Mouse (Mus musculus) testis, adult 2 months (tissue): ENCODE measurements around the gene Hoxa11. TPM values are rescaled to one million over a fixed set of nuclear protein-coding genes. Genes with fewer than 3 reads are reported as not detected.

Experiments used
- H3K27ac ChIP-seq: fragments of 200-500 bp; 2 replicates; pipeline ENCODE4 v1.5.1; 2012; ENCODE audit warnings: low read depth, low read length; ENCODE audit not compliant: control insufficient read depth, insufficient read depth
- H3K27me3 ChIP-seq: fragments of 200-500 bp; 2 replicates; pipeline ENCODE4 v1.6.1; 2012; ENCODE audit warnings: mild to moderate bottlenecking, low read length, moderate library complexity; ENCODE audit not compliant: control insufficient read depth, insufficient read depth
- H3K36me3 ChIP-seq: fragments of 200-500 bp; 2 replicates; pipeline ENCODE4 v1.6.1; 2012; ENCODE audit warnings: mild to moderate bottlenecking, low read length; ENCODE audit not compliant: control insufficient read depth, insufficient read depth
- H3K4me1 ChIP-seq: fragments of 200-500 bp; 2 replicates; pipeline ENCODE4 v1.6.1; 2012; ENCODE audit warnings: low read length; ENCODE audit not compliant: control insufficient read depth, insufficient read depth
- H3K4me3 ChIP-seq: fragments of 200-500 bp; 2 replicates; pipeline ENCODE4 v1.5.1; 2012; ENCODE audit warnings: low read depth, mild to moderate bottlenecking, low read length, moderate library complexity, mixed read lengths; ENCODE audit not compliant: control insufficient read depth
- CTCF ChIP-seq: fragments of 200-500 bp; IDR thresholded peaks from 2 replicates; pipeline ENCODE4 v1.5.1; 2012; ENCODE audit warnings: low read depth, mild to moderate bottlenecking, inconsistent platforms, low read length, moderate library complexity; ENCODE audit not compliant: control insufficient read depth, insufficient read depth, insufficient replicate concordance
- POLR2A ChIP-seq: fragments of 200-500 bp; IDR thresholded peaks from 2 replicates; pipeline ENCODE4 v1.6.1; 2012; ENCODE audit warnings: low read depth, mild to moderate bottlenecking, inconsistent platforms, low read length, moderate library complexity; ENCODE audit not compliant: control insufficient read depth
- polyA plus RNA-seq: library from polyadenylated mRNA; depleted of rRNA; stranded (reverse); fragments of >200 nt; gene quantifications from 2 replicates; pipeline ENCODE4 v1.2.3, GENCODE M21; 2012

The Hoxa11 gene
- polyA plus RNA-seq, 1 experiment = not detected

GRCm38 (mm10) chr6:52221993-52222685 lies 23.5 kb downstream of the Hoxa11 start:
- Histone ChIP-seq H3K36me3 (no peaks in the 10 kb centered on the region), H3K4me1 (peaks cover 24% of the 10 kb centered on the region), H3K27ac (no peak overlapping the region), H3K27me3 (peaks cover 25% of the 10 kb centered on the region), H3K4me3 (peak overlapping the region; percentile 31; the same call in 1 of the 2 replicates)
- TF ChIP-seq POLR2A (no peak), CTCF (no peak)

- Histone ChIP-seq H3K36me3 (no peaks in the 10 kb centered on the region), H3K4me1 (peaks cover 28% of the 10 kb centered on the region), H3K27me3 (peaks cover 21% of the 10 kb centered on the region), H3K4me3 (peak within 1 kb of the TSS; percentile 89), H3K27ac (peak within 1 kb of the TSS; percentile 27; the same call in 1 of the 2 replicates)
- peak; percentile 96 for TF ChIP-seq CTCF
- TF ChIP-seq POLR2A = no peak
Measured at GRCm38 (mm10) chr6:52221337-52221992, 24.1 kb downstream of the Hoxa11 start, which contains the start of gene Hoxa7. Hoxa7 (minus strand) TSS chr6:52221854.

- no peaks in the 10 kb centered on the region for H3K36me3 ChIP-seq
- H3K4me1 ChIP-seq = peaks cover 33% of the 10 kb centered on the region
- no peak overlapping the region for H3K27ac ChIP-seq
- TF ChIP-seq POLR2A = no peak
- no peak for TF ChIP-seq CTCF
- H3K4me3 ChIP-seq = peak overlapping the region; percentile 89
- peaks cover 21% of the 10 kb centered on the region for H3K27me3 ChIP-seq
Measured at GRCm38 (mm10) chr6:52220865-52221310, 24.7 kb downstream of the Hoxa11 start.

- peaks cover 17% of the 10 kb centered on the region for H3K27me3 ChIP-seq
- H3K36me3 ChIP-seq = no peaks in the 10 kb centered on the region
- H3K4me3 ChIP-seq = no peak overlapping the region
- no peak overlapping the region for H3K27ac ChIP-seq
- H3K4me1 ChIP-seq = peaks cover 34% of the 10 kb centered on the region
- TF ChIP-seq POLR2A = no peak
Measured at GRCm38 (mm10) chr6:52220003-52220864, 25.4 kb downstream of the Hoxa11 start.

GRCm38 (mm10) chr6:52219234-52219942 lies 26.2 kb downstream of the Hoxa11 start:
- Histone ChIP-seq H3K36me3 (no peaks in the 10 kb centered on the region), H3K27me3 (peaks cover 11% of the 10 kb centered on the region), H3K4me1 (peaks cover 36% of the 10 kb centered on the region), H3K4me3 (no peak overlapping the region), H3K27ac (no peak overlapping the region)
- TF ChIP-seq POLR2A (no peak), CTCF (no peak)

- H3K36me3 ChIP-seq = no peaks in the 10 kb centered on the region
- no peak overlapping the region for H3K4me3 ChIP-seq
- H3K27me3 ChIP-seq = peaks cover 9% of the 10 kb centered on the region
- TF ChIP-seq POLR2A = no peak
- no peak for TF ChIP-seq CTCF
- no peak overlapping the region for H3K27ac ChIP-seq
- H3K4me1 ChIP-seq = peaks cover 36% of the 10 kb centered on the region
Measured at GRCm38 (mm10) chr6:52218643-52219215, 26.9 kb downstream of the Hoxa11 start.
